Mouse (Mus musculus) embryonic facial prominence, embryonic 15.5 days (tissue): Measurements from ENCODE around the gene Aifm1. TPM values are rescaled to one million over a fixed set of nuclear protein-coding genes. Genes with fewer than 3 reads are reported as not detected.
"Not testable (repeated sequence)": the region's sequence is repeated elsewhere in the genome, so short reads cannot be mapped to it uniquely, and the experiment has no call there.

Experiments used
- ATAC-seq: fragments of 200-750 bp; cut with Nextera tagmentation; 2 replicates; pipeline ENCODE4 v1.8.0; 2017; ENCODE audit warnings: low read depth, moderate TSS enrichment; ENCODE audit not compliant: insufficient number of reproducible peaks, low FRiP score, low TSS enrichment
- H3K27ac ChIP-seq: fragments of 300-500 bp; sonication (generic); replicated peaks from 2 replicates; pipeline ENCODE4 v1.5.1; 2015; ENCODE audit warnings: mild to moderate bottlenecking, inconsistent platforms
- H3K27me3 ChIP-seq: fragments of 300-500 bp; sonication (generic); 2 replicates; pipeline ENCODE4 v1.6.1; 2015; ENCODE audit warnings: inconsistent platforms
- H3K36me3 ChIP-seq: fragments of 300-500 bp; sonication (generic); 2 replicates; pipeline ENCODE4 v1.6.1; 2015; ENCODE audit warnings: mild to moderate bottlenecking, inconsistent platforms
- H3K4me1 ChIP-seq: fragments of 300-500 bp; sonication (generic); 2 replicates; pipeline ENCODE4 v1.6.1; 2015; ENCODE audit warnings: inconsistent platforms
- H3K4me2 ChIP-seq: fragments of 300-500 bp; sonication (generic); replicated peaks from 2 replicates; pipeline ENCODE4 v1.6.1; 2015; ENCODE audit warnings: mild to moderate bottlenecking, inconsistent platforms
- H3K4me3 ChIP-seq: fragments of 300-500 bp; sonication (generic); replicated peaks from 2 replicates; pipeline ENCODE4 v1.5.1; 2015; ENCODE audit warnings: mild to moderate bottlenecking, inconsistent platforms
- H3K9ac ChIP-seq: fragments of 300-500 bp; sonication (generic); 2 replicates; pipeline ENCODE4 v1.6.1; 2015; ENCODE audit warnings: inconsistent platforms
- H3K9me3 ChIP-seq: fragments of 300-500 bp; sonication (generic); replicated peaks from 2 replicates; pipeline ENCODE4 v1.6.1; 2016; ENCODE audit warnings: inconsistent platforms
- WGBS: fragments of 180-500 bp; shearing (Covaris S2); methylation state at CpG from one replicate; pipeline ENCODE4 v1.1.7; 2015; 5-methylcytosine and 5-hydroxymethylcytosine counted together
- polyA plus RNA-seq: library from polyadenylated mRNA; unstranded; fragments of >200 nt; fragmentation: Nextera tagmentation; extraction: Ambion mirVana; gene quantifications from 2 replicates; pipeline ENCODE4 v1.2.1, GENCODE M21; 2015

The Aifm1 gene
- polyA plus RNA-seq, 1 experiment from 2014 or later: 60.8 TPM

DNA sequence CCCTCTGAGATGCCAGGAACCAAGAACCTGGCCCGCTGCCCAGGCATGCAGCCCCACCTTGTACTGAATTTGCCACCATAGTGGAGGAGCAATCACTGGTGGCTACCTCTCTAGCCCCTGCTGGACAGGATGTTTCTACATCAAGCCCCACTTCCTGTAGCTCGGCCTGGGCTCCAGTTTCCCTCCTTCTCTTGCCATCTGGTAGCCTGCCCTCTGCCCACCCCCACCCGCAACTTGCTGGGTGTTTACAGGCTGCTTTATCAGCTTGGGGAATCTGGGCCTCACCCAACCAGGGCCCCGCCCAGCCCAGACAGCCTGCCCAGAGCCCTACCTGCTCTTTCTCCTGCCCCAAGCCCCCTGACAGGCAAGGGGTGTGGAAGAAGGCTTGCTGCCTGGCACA lies 74.3 kb downstream of the Aifm1 start:
- H3K4me3 ChIP-seq: no peak overlapping the region
- no peak overlapping the region for H3K4me2 ChIP-seq
- WGBS: 56% methylated on average over 4 of the region's 4 CpGs
- ATAC-seq: no peak
- H3K36me3 ChIP-seq: no peaks in the 10 kb centered on the region
- H3K27me3 ChIP-seq: no peaks in the 10 kb centered on the region
- peaks cover 11% of the 10 kb centered on the region; the same call in 1 of the 2 replicates for H3K4me1 ChIP-seq
- H3K9ac ChIP-seq: no peak overlapping the region
- H3K27ac ChIP-seq: no peak overlapping the region
- no peaks in the 10 kb centered on the region for H3K9me3 ChIP-seq

DNA sequence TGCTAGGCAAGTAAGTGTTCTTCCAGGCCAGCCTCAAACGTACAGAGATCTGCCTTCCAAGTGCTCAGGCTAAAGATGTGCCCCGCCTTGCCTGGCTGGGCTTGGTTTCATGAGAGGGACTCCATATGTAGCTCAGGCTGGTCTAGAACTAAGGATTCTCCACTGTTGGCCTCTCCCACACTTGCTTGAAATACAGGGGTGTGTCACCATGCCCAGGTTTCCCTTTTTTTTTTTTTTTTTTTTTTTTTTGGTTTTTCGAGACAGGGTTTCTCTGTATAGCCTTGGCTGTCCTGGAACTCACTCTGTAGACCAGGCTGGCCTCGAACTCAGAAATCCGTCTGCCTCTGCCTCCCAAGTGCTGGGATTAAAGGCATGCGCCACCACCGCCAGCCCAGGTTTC lies 77.3 kb downstream of the Aifm1 start:
- not testable (repeated sequence) for H3K27ac ChIP-seq, H3K9me3 ChIP-seq, ATAC-seq, H3K36me3 ChIP-seq, H3K4me2 ChIP-seq, H3K4me3 ChIP-seq, H3K27me3 ChIP-seq, H3K9ac ChIP-seq
- H3K4me1 ChIP-seq: peaks cover 11% of the 10 kb centered on the region; the same call in 1 of the 2 replicates
- 80% methylated on average over 6 of the region's 7 CpGs for WGBS

DNA sequence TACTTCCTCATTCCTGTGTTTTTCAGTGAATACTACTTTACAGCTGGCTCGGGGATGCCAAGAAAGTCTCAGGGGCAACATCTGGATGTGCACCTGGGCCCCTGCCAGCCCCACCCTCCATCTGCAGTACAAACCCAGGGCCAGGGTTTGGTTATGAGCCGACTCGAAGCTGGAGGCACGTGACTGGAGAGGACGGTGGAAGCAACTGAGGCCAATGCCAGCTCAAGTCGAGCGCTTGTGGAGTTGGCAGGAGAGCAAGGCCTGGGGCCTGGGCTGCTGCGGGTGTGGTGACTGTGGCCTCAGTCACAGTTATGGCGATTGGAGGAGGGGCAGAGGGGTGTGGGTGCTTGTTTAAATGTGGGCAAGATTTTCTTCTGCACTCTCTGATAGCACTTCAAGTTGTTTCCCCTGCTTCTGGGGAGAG lies 77.9 kb downstream of the Aifm1 start:
- no peak overlapping the region for H3K4me3 ChIP-seq
- H3K4me2 ChIP-seq: no peak overlapping the region
- H3K27me3 ChIP-seq: no peaks in the 10 kb centered on the region
- no peaks in the 10 kb centered on the region for H3K36me3 ChIP-seq
- no peak overlapping the region for H3K9ac ChIP-seq
- H3K9me3 ChIP-seq: no peaks in the 10 kb centered on the region
- ATAC-seq: no peak
- H3K27ac ChIP-seq: no peak overlapping the region
- 46% methylated on average over 9 of the region's 9 CpGs for WGBS
- H3K4me1 ChIP-seq: peaks cover 11% of the 10 kb centered on the region; the same call in 1 of the 2 replicates

DNA sequence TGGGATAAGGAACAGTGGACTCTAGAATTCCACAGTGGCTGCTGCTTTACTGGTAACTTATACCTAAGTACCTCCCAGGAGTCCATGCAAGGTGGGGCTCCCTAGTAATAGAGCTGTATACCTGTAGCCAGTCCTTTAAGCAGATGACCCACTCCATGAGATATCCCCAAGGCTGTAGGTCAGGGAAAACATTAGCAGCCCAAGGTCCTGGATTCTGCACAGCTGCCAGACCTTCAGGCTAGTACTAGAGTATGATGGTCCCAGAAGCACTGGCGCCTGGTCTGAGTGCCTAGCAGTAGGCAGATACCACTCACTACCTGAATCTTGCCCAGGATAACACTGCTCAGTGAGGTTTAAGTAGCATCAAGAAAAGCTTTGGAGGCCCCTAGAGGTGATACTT lies 79.1 kb downstream of the Aifm1 start:
- Histone ChIP-seq H3K9ac (no peak overlapping the region), H3K36me3 (no peaks in the 10 kb centered on the region), H3K4me2 (no peak overlapping the region), H3K4me1 (peaks cover 10% of the 10 kb centered on the region; the same call in 1 of the 2 replicates), H3K27me3 (no peaks in the 10 kb centered on the region), H3K27ac (no peak overlapping the region), H3K9me3 (no peaks in the 10 kb centered on the region), H3K4me3 (no peak overlapping the region)
- ATAC-seq: no peak
- 80% methylated on average over 1 of the region's 1 CpGs for WGBS

DNA sequence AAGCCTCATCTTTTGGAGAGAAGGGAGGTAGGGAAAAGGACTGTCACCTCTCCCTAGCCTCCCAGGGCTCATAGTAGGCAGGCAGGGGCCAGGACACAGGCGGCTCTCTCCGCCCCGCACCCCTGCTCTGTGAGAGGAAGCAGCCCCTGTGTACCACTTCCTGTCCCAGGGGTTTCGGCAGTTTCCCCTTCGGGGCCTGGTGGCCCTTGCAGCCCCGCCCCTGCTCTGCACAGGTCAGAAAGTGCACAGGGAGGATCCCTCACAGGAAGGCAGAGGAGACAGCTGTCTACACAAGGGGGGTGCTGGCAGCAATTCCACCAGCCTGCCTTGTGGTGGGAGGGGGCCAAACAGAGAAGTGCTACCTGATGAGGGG lies 79.8 kb downstream of the Aifm1 start:
- Histone ChIP-seq H3K36me3 (no peaks in the 10 kb centered on the region), H3K4me3 (no peak overlapping the region), H3K27me3 (no peaks in the 10 kb centered on the region), H3K4me1 (0 out of 2 replicates have a peak, but pooled peaks cover 3% of the 10 kb centered on the region), H3K9ac (no peak overlapping the region), H3K4me2 (no peak overlapping the region), H3K9me3 (no peaks in the 10 kb centered on the region), H3K27ac (no peak overlapping the region)
- no peak for ATAC-seq
- 37% methylated on average over 6 of the region's 6 CpGs for WGBS

DNA sequence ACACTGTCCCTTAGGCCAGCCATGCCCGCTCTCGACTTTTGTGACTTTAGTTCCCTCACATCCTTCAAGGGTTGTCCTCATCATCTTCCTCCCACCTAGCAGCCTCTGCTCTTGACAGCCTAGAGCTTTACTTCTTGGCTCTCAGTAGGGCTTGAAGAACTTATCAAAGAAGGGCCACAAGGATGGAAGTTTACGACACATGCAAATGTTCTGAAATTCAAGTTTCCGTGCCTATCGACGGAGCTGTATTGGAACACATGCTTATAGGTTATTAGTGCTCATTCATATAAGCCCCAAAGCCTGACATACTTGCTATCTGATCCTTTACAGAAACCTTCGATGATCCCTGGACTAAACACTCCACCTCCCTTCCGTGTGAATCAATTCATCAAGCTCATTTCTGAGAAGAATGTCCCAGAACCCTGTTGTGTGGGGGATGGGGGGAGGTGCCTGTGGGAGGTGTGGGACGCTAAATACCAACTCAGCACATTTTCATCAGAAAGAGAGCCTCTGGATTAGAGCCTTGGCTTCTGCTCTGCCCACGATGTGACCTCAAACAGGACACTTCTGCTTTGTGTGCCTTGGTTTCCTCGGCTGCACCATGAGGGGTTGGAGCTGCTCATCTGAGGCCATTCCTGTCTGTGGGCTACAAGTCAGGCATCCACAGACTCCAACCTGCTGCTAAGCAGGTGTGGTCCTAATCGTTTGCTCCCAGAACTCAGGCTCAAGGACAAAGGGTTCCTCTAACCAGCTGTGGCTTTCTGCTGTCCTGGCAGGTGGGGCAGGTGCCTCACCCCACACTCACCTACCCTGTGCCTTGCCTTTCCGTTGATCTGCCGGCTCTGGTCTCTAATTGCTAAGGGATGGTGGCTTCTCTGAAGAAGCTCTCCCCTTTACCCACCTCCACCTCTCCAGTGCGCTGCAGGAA lies 80.5 kb downstream of the Aifm1 start:
- no peak for ATAC-seq
- H3K4me2 ChIP-seq: no peak overlapping the region
- H3K27ac ChIP-seq: no peak overlapping the region
- H3K4me3 ChIP-seq: no peak overlapping the region
- H3K9ac ChIP-seq: no peak overlapping the region
- no peaks in the 10 kb centered on the region for H3K36me3 ChIP-seq
- no peaks in the 10 kb centered on the region for H3K27me3 ChIP-seq
- WGBS: 67% methylated on average over 15 of the region's 15 CpGs
- H3K9me3 ChIP-seq: no peaks in the 10 kb centered on the region
- 0 out of 2 replicates have a peak, but pooled peaks cover 3% of the 10 kb centered on the region for H3K4me1 ChIP-seq

DNA sequence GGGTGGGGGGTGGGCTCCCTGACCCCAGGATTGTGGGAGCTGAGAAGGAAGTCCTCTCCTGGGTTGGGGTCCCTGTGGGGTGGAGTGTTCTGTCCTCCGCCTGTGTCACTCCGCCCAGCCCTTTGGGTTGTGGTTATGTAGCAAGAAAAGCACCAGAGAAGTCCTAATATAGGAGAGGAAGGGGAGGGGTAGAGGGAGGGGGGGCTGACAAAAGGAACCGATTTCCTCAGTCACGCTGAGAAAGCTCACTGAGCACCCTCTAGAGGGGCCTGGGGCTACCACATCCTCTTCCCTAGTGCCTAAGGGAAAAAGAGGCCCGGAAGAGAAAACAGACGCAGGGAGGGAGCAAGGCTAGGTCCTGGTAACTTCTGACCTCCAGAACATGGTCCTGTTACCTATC lies 83.8 kb downstream of the Aifm1 start:
- Histone ChIP-seq H3K4me3 (no peak overlapping the region), H3K27ac (no peak overlapping the region), H3K4me2 (no peak overlapping the region), H3K4me1 (0 out of 2 replicates have a peak, but pooled peaks cover 8% of the 10 kb centered on the region), H3K36me3 (no peaks in the 10 kb centered on the region), H3K27me3 (no peaks in the 10 kb centered on the region), H3K9me3 (no peaks in the 10 kb centered on the region), H3K9ac (no peak overlapping the region)
- whole genome bisulfite sequencing: 24% methylated on average over 4 of the region's 6 CpGs
- ATAC-seq: no peak

DNA sequence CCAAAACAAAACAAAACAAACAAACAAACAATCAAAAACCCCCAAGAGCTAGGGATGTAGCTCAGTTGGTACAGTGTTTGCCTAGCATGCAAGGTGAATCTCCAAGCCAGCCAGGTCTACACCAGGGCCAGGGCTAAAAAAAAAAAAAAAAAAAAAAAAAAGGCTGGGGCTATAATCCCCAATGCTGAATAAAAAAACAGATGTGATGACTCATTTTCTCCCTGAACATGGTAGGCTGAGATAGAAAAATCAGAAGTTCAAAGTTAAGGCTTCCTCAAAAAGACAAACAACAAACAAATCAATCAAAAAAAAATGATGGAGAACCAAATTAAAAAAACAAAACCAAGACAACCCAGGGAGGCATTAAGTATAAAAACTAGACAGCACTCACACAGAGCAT lies 84.3 kb downstream of the Aifm1 start:
- no peak for ATAC-seq
- Histone ChIP-seq H3K9me3 (no peaks in the 10 kb centered on the region), H3K9ac (no peak overlapping the region), H3K36me3 (no peaks in the 10 kb centered on the region), H3K4me1 (0 out of 2 replicates have a peak, but pooled peaks cover 8% of the 10 kb centered on the region), H3K27me3 (no peaks in the 10 kb centered on the region), H3K27ac (no peak overlapping the region), H3K4me3 (no peak overlapping the region), H3K4me2 (no peak overlapping the region)

DNA sequence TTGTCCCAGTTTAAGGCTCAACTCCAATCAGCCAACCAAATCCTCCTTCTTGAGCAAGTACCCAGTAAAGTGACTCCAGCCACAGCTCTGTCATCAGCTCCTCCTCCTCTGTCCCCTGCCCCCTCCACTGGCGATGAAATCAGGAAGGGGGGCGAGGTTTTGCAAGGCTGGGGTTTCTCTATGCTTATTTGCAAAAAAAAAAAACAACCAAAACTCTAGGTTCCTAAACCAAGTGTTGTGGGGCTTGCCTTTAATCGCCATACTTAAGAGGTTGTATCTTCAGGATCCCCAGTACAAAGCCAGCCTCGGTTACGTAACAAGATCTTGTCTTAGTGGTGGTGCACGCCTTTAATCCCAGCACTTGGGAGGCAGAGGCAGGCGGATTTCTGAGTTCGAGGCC lies 84.7 kb downstream of the Aifm1 start:
- no peaks in the 10 kb centered on the region for H3K27me3 ChIP-seq
- no peak for ATAC-seq
- no peak overlapping the region for H3K4me2 ChIP-seq
- 0 out of 2 replicates have a peak, but pooled peaks cover 8% of the 10 kb centered on the region for H3K4me1 ChIP-seq
- no peak overlapping the region for H3K9ac ChIP-seq
- no peak overlapping the region for H3K27ac ChIP-seq
- WGBS: 86% methylated on average over 8 of the region's 8 CpGs
- H3K9me3 ChIP-seq: no peaks in the 10 kb centered on the region
- H3K36me3 ChIP-seq: no peaks in the 10 kb centered on the region
- H3K4me3 ChIP-seq: no peak overlapping the region

DNA sequence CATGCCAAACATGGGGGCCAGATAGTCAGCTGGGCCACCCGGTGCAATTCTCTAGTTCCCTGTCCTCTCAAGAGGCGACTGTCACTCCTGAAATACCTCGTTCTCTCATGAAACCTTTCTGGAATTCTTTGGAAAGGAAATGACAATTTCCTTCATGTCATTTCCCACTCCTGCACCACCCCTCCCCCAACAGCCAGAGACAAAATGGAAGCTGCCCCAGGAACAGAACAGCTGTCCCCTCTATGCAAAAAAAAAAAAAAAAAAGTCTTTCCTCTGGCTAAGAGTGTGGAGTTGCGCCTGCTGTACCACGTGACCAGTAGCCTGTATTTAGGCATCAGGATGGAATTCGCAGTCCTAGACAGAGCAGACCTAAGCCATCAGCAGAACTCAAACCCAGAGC lies 85.1 kb downstream of the Aifm1 start:
- H3K36me3 ChIP-seq: no peaks in the 10 kb centered on the region
- H3K4me2 ChIP-seq: no peak overlapping the region
- no peak for ATAC-seq
- no peaks in the 10 kb centered on the region for H3K27me3 ChIP-seq
- no peak overlapping the region for H3K27ac ChIP-seq
- no peaks in the 10 kb centered on the region for H3K9me3 ChIP-seq
- H3K4me3 ChIP-seq: no peak overlapping the region
- 73% methylated on average over 6 of the region's 6 CpGs for WGBS
- 0 out of 2 replicates have a peak, but pooled peaks cover 8% of the 10 kb centered on the region for H3K4me1 ChIP-seq
- H3K9ac ChIP-seq: no peak overlapping the region

DNA sequence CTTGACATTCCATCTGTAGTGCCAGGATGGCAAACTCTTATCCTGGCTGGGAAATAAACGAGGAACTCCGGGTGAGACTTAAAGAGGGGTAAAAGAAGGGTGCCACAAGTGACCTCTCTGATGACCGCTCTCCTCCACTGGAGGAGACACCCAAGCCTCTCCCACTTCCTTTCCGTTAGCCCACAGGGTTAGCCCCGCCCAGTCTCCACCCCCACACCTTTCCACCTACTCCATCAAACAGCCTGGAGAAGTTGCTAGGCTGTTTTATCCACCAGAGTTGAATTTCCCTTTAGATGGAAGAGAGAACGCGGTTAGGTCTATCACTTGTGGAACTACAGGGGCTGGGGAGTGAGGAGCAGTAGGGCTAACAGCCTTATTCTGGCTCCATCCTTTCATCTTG lies 88.1 kb downstream of the Aifm1 start:
- Histone ChIP-seq H3K9ac (no peak overlapping the region), H3K4me3 (no peak overlapping the region), H3K36me3 (no peaks in the 10 kb centered on the region), H3K9me3 (no peaks in the 10 kb centered on the region), H3K27me3 (no peaks in the 10 kb centered on the region), H3K4me1 (0 out of 2 replicates have a peak, but pooled peaks cover 8% of the 10 kb centered on the region), H3K27ac (no peak overlapping the region), H3K4me2 (no peak overlapping the region)
- no peak for ATAC-seq
- WGBS: 76% methylated on average over 7 of the region's 7 CpGs
